Mouse (Mus musculus) limb, embryonic 12.5 days (tissue): ENCODE measurements around the gene Itpr2. TPM values are rescaled to one million over a fixed set of nuclear protein-coding genes. Genes with fewer than 3 reads are reported as not detected.
A peak's percentile ranks its signal among the peaks of the same experiment; 100 is the strongest.

Source experiments
- ATAC-seq: fragments of 200-750 bp; cut with Nextera tagmentation; 2 replicates; pipeline ENCODE4 v1.8.0; 2017; ENCODE audit warnings: low read depth, moderate TSS enrichment; ENCODE audit not compliant: insufficient number of reproducible peaks, insufficient read depth, low FRiP score, low TSS enrichment
- H3K27ac ChIP-seq: fragments of 300-500 bp; sonication (generic); 2 replicates; pipeline ENCODE4 v1.5.1; 2016; ENCODE audit warnings: mild to moderate bottlenecking, moderate library complexity
- H3K27me3 ChIP-seq: fragments of 300-500 bp; sonication (generic); 2 replicates; pipeline ENCODE4 v1.6.1; 2016; ENCODE audit warnings: mild to moderate bottlenecking, moderate library complexity
- H3K36me3 ChIP-seq: fragments of 300-500 bp; sonication (generic); 2 replicates; pipeline ENCODE4 v1.6.1; 2016; ENCODE audit warnings: mild to moderate bottlenecking, moderate library complexity
- H3K4me1 ChIP-seq: fragments of 300-500 bp; sonication (generic); replicated peaks from 2 replicates; pipeline ENCODE4 v1.6.1; 2016
- H3K4me2 ChIP-seq: fragments of 300-500 bp; sonication (generic); 2 replicates; pipeline ENCODE4 v1.6.1; 2016; ENCODE audit warnings: mild to moderate bottlenecking, moderate library complexity
- H3K4me3 ChIP-seq: fragments of 300-500 bp; sonication (generic); replicated peaks from 2 replicates; pipeline ENCODE4 v1.5.1; 2016; ENCODE audit warnings: mild to moderate bottlenecking
- H3K9ac ChIP-seq: fragments of 300-500 bp; sonication (generic); replicated peaks from 2 replicates; pipeline ENCODE4 v1.6.1; 2016; ENCODE audit warnings: mild to moderate bottlenecking, moderate library complexity
- H3K9me3 ChIP-seq: fragments of 300-500 bp; sonication (generic); 2 replicates; pipeline ENCODE4 v1.6.1; 2016; ENCODE audit warnings: mild to moderate bottlenecking, moderate library complexity
- whole genome bisulfite sequencing: fragments of 180-500 bp; shearing (Covaris S2); methylation state at CpG from one replicate; pipeline ENCODE4 v1.1.7; 2016; 5-methylcytosine and 5-hydroxymethylcytosine counted together
- polyA plus RNA-seq: library from polyadenylated mRNA; unstranded; fragments of >200 nt; fragmentation: Nextera tagmentation; extraction: Ambion mirVana; gene quantifications from 2 replicates; pipeline ENCODE4 v1.2.1, GENCODE M21; 2016

Itpr2 gene
- polyA plus RNA-seq, 1 experiment from 2014 or later: 7.0 TPM

DNA sequence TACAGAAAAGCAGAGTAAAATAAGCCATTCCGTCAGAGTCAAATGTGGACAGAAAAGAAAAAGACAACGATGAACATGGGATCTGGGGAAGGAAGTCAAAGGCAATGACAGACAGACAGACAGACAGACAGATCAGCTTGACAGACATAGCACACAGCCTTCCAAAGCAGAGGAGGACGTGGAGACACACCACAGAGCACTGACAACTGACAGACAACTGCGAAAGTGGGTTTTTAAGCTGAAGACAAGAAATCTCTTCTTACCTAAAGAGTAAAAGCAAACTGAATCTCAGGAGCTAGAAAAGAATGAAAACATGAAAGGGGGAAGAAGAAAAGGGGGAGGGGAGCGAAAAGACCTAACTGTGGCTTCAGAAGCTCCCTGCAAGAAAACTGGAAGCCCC is 243.3 kb downstream of the Itpr2 start:
- no peak overlapping the region for H3K4me2 ChIP-seq
- 89% methylated on average over 5 of the region's 5 CpGs for WGBS
- H3K27ac ChIP-seq: no peak overlapping the region
- H3K9me3 ChIP-seq: peaks cover 5% of the 10 kb centered on the region; the same call in 1 of the 2 replicates
- H3K36me3 ChIP-seq: no peaks in the 10 kb centered on the region
- no peak for ATAC-seq
- H3K4me1 ChIP-seq: peaks cover 16% of the 10 kb centered on the region
- no peak overlapping the region for H3K4me3 ChIP-seq
- H3K27me3 ChIP-seq: no peaks in the 10 kb centered on the region
- H3K9ac ChIP-seq: no peak overlapping the region

DNA sequence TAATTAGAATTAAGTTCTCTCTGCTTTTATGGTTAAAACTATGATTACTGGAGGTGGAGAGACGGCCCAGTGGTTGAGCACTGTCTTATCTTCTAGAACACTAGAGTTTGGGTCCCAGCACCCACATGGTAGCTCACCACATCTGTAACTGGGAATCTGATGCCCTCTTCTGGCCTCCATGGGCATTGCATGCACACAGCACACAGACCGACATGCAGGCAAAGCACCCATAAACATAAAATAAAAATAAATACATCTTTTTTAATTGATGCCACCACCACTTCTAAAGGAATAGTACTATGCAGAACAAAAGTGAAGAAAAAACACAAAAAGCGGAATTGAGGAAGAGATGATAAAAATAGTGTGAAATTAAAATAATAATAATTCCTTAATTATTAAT is 243.8 kb downstream of the Itpr2 start:
- H3K4me1 ChIP-seq: peaks cover 21% of the 10 kb centered on the region
- no peaks in the 10 kb centered on the region for H3K27me3 ChIP-seq
- H3K4me2 ChIP-seq: no peak overlapping the region
- peaks cover 5% of the 10 kb centered on the region; the same call in 1 of the 2 replicates for H3K9me3 ChIP-seq
- no peak for ATAC-seq
- H3K36me3 ChIP-seq: no peaks in the 10 kb centered on the region
- H3K4me3 ChIP-seq: no peak overlapping the region
- H3K27ac ChIP-seq: no peak overlapping the region
- H3K9ac ChIP-seq: no peak overlapping the region
- 95% methylated on average over 3 of the region's 3 CpGs for WGBS

DNA sequence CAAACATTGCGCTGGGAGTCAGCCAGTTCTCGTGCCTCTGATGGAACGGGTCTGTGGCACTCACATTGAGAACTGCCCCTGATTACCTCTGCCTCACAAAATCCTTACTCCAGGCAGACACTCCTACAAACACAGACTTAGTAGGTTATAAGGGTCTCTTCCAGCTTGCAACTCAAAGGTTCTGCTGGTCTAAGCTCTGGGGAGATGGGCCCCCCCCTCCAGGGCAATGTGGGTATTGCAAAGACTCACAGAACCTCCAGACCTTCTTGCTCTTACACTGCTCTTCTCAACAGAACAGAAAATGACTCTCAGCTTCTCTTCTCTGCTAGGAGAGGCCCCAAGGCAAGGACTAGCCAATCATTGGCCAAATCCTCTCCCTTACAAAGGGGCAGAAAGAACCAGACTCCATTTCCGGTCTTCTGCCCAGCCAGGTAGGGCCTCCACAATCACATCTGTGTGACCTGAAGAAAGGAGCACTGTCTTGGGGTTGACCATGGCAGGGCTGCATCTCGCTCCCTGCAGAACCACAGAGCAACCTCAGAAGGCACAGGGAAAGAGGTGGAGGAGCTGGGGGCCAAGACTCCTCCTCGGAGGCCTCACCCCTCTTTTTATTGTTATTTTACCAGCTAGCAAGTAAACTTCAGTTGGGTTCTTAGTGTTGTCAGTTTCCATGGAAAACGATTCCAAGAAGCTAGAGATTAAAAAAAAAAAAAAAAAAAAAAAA is 244.9 kb downstream of the Itpr2 start:
- no peak overlapping the region for H3K4me3 ChIP-seq
- H3K9ac ChIP-seq: no peak overlapping the region
- no peak for ATAC-seq
- H3K27ac ChIP-seq: no peak overlapping the region
- peaks cover 21% of the 10 kb centered on the region for H3K4me1 ChIP-seq
- H3K36me3 ChIP-seq: no peaks in the 10 kb centered on the region
- H3K4me2 ChIP-seq: no peak overlapping the region
- 85% methylated on average over 7 of the region's 7 CpGs for WGBS
- H3K27me3 ChIP-seq: no peaks in the 10 kb centered on the region
- peaks cover 5% of the 10 kb centered on the region; the same call in 1 of the 2 replicates for H3K9me3 ChIP-seq

DNA sequence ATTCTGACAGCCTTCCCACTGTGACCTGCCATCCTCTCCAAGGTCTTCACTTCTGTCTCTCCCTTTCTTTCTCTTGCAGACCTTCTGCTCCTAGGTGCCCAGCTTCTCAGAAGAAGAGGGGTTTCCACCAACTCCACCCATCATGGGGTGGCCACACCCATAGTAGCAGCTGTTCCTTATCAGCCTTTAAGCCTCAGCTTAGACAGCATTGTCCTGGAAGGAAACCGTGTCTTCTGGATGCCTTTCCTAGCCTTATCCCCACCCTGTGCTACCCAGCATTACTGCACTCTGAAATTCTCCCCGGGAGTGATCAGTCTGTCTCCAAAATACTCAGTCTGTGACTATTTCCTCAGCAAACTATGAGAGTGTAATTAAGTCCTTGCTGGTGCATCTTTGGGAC is 245.6 kb downstream of the Itpr2 start:
- H3K9ac ChIP-seq: no peak overlapping the region
- H3K9me3 ChIP-seq: peaks cover 5% of the 10 kb centered on the region; the same call in 1 of the 2 replicates
- no peaks in the 10 kb centered on the region for H3K27me3 ChIP-seq
- no peaks in the 10 kb centered on the region for H3K36me3 ChIP-seq
- H3K27ac ChIP-seq: no peak overlapping the region
- no peak for ATAC-seq
- no peak overlapping the region for H3K4me2 ChIP-seq
- H3K4me1 ChIP-seq: peaks cover 21% of the 10 kb centered on the region
- WGBS: 56% methylated on average over 2 of the region's 2 CpGs
- H3K4me3 ChIP-seq: no peak overlapping the region

DNA sequence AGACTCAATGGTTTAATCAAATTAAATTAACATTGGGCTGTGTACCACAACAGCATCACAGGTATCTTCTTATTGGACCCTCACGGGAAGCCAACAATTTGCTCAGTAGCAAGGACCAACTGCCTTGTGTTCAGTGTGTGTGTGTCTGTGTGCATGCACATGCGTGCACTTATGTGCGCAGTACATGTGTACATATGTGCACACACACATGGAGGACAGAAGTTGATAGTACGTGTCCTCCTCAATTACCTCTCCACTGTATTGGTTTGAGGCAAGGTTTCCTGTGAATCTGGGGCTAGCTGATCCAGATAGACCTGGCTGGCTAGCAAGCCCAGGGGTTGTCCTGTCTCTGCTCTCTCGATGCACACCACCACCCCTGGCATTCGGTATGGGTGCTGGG is 246.4 kb downstream of the Itpr2 start:
- Histone ChIP-seq H3K9me3 (peaks cover 5% of the 10 kb centered on the region; the same call in 1 of the 2 replicates), H3K4me1 (peaks cover 21% of the 10 kb centered on the region), H3K4me3 (no peak overlapping the region), H3K27me3 (no peaks in the 10 kb centered on the region), H3K27ac (no peak overlapping the region), H3K9ac (no peak overlapping the region), H3K36me3 (no peaks in the 10 kb centered on the region), H3K4me2 (no peak overlapping the region)
- WGBS: 92% methylated on average over 6 of the region's 6 CpGs
- no peak for ATAC-seq

DNA sequence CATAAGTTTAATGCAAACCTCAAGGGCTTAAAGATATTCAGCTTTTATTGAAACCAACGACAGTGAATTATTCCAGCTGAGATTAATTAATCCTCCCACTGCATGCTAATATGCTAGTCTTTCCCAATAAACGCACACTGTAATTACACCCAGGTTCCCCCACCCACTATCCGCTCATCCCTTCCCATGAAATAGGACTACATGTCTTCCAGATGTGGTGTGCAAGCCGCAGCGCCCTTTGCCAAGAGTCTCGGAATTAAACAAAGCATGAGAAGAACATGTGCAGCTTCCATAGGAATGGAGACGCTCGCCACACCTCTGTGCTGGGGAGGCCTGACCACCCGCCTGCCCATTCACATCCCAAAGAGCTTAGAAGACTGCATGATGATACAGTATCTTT is 247.1 kb downstream of the Itpr2 start:
- Histone ChIP-seq H3K27ac (peak overlapping the region; percentile 53), H3K9ac (no peak overlapping the region), H3K4me1 (peaks cover 21% of the 10 kb centered on the region), H3K36me3 (no peaks in the 10 kb centered on the region), H3K27me3 (no peaks in the 10 kb centered on the region), H3K4me2 (no peak overlapping the region), H3K4me3 (no peak overlapping the region), H3K9me3 (peaks cover 5% of the 10 kb centered on the region; the same call in 1 of the 2 replicates)
- 51% methylated on average over 9 of the region's 9 CpGs for WGBS
- no peak for ATAC-seq

DNA sequence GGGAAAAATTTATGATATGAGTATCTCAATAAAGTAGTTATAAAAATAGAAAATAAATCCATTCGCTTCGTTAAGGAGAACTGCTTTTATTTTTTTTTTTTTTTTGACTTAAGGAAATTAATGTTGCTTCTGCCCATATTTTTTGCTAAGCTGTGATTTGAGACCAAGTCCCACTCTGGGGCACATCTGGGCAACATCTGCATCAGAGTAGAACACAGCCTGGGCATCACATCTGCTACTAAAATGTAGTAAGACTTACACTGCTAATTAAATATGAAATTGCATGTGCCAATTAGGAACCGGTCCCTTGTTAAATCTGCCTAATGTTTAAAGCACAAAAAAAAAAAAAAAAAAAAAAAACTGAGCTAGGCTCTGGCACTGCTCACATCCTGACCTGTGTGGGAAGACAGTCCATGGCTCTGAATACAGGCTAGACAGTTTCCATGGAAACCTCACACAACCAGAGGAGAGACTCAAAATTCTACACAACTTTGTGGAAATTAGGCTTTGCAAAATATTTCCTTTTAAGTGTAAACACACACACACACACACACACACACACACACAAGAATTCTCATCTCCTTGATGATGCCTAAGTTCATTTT is 247.7 kb downstream of the Itpr2 start:
- H3K9me3 ChIP-seq: peaks cover 5% of the 10 kb centered on the region; the same call in 1 of the 2 replicates
- ATAC-seq: peak; percentile 75; the same call in 1 of the 2 replicates

DNA sequence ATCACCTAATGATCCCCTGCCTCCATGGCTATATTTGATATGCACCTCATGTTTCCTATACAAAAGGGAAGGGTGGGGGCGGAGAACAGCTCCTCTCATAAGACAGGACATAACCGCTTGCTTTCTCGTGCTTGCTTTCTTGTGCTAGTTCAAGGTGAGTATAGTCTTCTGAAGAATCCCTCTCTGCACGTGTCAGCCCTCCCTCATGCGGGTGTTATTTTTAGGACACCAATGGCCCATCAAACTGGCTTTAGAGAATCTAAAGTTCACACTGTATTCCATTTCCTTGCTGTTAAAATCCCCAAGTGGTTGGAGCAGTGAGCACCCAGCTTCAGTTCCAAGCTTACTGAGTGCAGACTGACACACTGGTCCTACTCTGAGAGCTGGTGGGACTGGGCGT is 252.9 kb downstream of the Itpr2 start:
- Histone ChIP-seq H3K27ac (no peak overlapping the region), H3K4me1 (peaks cover 8% of the 10 kb centered on the region; the same call in 1 of the 2 replicates), H3K36me3 (no peaks in the 10 kb centered on the region), H3K9me3 (no peaks in the 10 kb centered on the region), H3K9ac (no peak overlapping the region), H3K4me3 (no peak overlapping the region), H3K4me2 (no peak overlapping the region), H3K27me3 (no peaks in the 10 kb centered on the region)
- WGBS: 82% methylated on average over 6 of the region's 6 CpGs
- ATAC-seq: no peak

More for the DNA sequence above, 247.7 kb downstream of the Itpr2 start:
- peaks cover 21% of the 10 kb centered on the region for H3K4me1 ChIP-seq
- no peak overlapping the region for H3K4me3 ChIP-seq
- no peak overlapping the region for H3K4me2 ChIP-seq
- H3K9ac ChIP-seq: no peak overlapping the region
- H3K36me3 ChIP-seq: no peaks in the 10 kb centered on the region
- H3K27ac ChIP-seq: peak overlapping the region; percentile 53; the same call in 1 of the 2 replicates
- no peaks in the 10 kb centered on the region for H3K27me3 ChIP-seq
- 46% methylated on average over 3 of the region's 3 CpGs for WGBS

DNA sequence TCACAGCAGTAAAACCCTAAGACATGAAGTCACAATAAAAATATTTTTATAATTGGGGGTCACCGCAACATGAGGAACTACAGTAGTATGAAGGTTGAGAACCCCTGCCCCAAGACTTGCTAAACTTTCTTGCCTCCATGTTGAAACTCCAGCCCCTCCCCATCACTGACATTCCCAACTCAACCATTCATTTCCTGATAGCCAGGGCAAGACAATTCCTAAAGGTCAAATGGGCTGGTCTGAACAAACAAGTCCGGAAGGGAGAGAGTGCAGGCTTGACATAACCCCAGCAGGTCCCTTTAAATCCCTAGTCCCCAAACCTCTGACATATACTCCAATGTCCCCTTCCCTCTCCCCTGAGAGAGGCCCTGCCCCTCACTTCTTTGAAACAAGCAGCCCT is 253.7 kb downstream of the Itpr2 start:
- Histone ChIP-seq H3K36me3 (no peaks in the 10 kb centered on the region), H3K4me2 (no peak overlapping the region), H3K27me3 (no peaks in the 10 kb centered on the region), H3K4me1 (0 out of 2 replicates have a peak, but pooled peaks cover 1% of the 10 kb centered on the region), H3K9me3 (no peaks in the 10 kb centered on the region), H3K9ac (no peak overlapping the region), H3K27ac (no peak overlapping the region), H3K4me3 (no peak overlapping the region)
- no peak for ATAC-seq
- 81% methylated on average over 2 of the region's 2 CpGs for WGBS

DNA sequence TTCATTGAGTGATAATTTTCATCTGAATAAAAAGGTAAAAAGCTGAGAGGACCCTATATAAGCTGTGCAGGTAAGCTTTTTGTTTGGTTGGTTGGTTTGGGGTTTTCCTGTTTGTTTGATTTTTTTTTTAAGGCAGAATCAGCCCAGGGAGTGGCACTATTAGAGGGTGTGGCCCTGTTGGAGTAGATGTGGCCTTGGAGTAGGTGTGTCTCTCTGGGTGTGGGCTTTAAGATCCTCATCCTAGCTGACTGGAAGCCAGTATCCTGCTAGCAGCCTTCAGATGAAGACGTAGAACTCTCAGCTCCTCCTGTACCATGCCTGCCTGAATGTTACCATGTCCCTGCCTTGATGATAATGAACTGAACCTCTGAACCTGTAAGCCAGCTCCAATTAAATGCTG is 254.1 kb downstream of the Itpr2 start:
- no peaks in the 10 kb centered on the region for H3K36me3 ChIP-seq
- no peak overlapping the region for H3K4me2 ChIP-seq
- H3K27ac ChIP-seq: no peak overlapping the region
- H3K4me3 ChIP-seq: no peak overlapping the region
- no peaks in the 10 kb centered on the region for H3K4me1 ChIP-seq
- WGBS: 77% methylated on average over 1 of the region's 1 CpGs
- no peak overlapping the region for H3K9ac ChIP-seq
- H3K9me3 ChIP-seq: no peaks in the 10 kb centered on the region
- ATAC-seq: no peak
- H3K27me3 ChIP-seq: no peaks in the 10 kb centered on the region

DNA sequence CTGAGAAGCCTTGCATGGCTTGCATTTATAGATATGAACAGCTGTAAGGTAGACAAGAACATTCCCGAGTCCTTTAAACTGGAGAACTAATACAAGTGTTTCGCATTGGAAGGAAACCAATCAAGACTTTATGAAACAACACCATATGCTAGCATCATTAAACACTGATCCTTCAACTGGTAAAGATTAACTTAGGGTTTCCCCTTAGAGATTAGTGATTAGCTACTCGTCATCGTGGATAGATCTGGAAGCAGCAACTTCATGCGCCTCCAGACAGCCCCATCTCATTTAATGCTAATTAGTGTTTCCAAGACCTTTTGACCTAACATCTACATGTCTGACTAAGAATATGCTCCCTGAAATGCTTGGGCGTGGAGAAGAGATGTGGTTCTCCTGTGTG is 255.7 kb downstream of the Itpr2 start:
- ATAC-seq: no peak
- Histone ChIP-seq H3K4me1 (no peaks in the 10 kb centered on the region), H3K9ac (no peak overlapping the region), H3K9me3 (no peaks in the 10 kb centered on the region), H3K4me3 (no peak overlapping the region), H3K27me3 (no peaks in the 10 kb centered on the region), H3K4me2 (no peak overlapping the region), H3K27ac (no peak overlapping the region), H3K36me3 (no peaks in the 10 kb centered on the region)
- WGBS: 61% methylated on average over 6 of the region's 6 CpGs
